Mouse (Mus musculus) urinary bladder, adult 2 months (tissue): ENCODE data around the gene 1520401A03Rik. TPM values are rescaled to one million over a fixed set of nuclear protein-coding genes. Genes with fewer than 3 reads are reported as not detected.

Experiments used
- DNase-seq: peaks from one replicate; pipeline ENCODE4 v3.0.0; 2022; ENCODE audit warnings: low spot score
- polyA plus RNA-seq: library from polyadenylated mRNA; depleted of rRNA; stranded (reverse); fragments of >200 nt; gene quantifications from 2 replicates; pipeline ENCODE4 v1.2.3, GENCODE M21; 2012

1520401A03Rik gene
- polyA plus RNA-seq, 1 experiment = 0.23 TPM

DNA sequence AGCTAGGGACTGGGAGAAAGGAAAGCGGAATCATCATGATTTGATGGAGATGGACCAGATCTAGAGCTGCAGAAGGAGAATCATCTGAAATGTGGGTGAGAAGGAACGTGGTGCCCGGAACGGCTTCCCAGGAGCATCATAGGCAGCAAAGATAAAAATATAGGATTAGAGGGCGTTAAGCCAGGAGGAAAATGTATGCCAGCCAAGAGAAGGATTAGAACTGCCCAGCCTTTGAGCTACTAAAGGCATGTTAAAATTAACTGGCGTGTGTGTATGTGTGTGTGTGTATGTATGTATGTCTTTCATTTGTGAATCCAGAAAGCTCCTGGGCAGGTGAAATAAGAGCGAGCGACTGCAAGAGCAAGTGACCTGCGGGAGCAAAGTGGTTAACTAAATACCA lies 19.3 kb downstream of the 1520401A03Rik start:
- DNase-seq = no peak

DNA sequence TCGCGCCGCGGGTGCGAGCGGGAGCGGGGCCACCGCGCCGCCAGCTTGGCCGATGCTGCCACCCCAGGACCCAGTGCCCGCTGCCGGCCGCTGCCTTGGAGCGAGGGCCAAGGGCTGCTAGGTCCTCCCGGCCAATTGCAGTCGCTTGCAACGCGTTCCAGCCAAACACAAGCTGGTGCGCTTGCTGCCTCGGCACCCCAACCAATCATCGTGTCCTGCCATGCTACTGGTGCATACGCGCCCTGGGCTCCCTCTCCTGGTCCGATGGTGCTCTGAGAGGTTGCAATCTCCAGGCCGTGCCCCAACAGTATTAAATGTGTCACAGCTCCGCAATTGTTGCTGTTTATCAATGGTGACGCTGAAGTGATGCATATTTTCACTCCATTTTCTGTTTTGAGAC lies 22.5 kb downstream of the 1520401A03Rik start:
- peak; percentile 73 for DNase-seq

DNA sequence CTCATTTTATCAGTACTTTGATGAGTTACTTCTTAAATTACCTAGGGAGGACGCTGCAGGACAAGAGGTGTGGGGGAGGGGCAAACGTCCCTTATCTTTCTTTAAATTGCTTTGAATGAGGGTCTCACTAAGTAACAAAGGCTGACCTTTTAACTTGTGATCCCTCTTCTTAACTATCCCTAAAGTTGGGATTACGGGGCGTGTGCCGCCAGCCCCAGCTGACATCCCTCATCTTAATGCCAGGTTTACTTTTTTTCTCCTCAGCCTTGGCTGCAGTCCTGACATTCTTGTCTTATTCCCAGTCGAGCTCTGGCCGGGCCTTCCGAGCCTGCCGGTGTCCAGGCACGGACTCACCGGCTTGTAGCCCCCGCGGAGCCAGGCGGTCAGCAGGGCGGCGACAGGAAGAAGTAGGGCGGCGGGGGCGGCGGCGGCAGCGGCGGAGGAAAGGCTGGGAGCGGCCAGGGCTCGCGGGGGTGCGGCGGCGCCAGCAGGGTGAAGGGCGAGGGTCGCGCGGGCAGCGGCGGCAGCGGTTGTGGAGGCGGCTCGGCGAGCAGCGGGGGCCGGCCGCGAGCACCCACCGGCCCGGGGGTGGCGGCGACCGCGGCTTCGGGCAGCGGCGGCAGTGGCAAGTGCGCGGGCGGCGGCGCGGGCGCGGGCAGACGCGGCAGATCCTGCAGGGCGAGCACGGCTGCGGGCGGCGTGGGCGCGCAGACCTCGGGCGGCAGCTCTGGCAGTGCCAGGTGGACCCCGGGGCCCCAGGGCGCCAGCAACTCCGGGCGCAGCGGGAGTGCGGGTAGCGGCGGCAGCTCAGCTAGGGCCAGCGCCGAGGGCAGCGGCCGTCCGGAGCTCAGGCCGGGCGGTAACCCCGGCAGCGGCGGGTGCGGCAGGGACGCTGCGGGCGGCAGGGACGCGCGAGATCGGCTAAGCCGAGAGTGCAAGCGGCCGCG lies 23.2 kb downstream of the 1520401A03Rik start:
- DNase-seq = peak; percentile 51

DNA sequence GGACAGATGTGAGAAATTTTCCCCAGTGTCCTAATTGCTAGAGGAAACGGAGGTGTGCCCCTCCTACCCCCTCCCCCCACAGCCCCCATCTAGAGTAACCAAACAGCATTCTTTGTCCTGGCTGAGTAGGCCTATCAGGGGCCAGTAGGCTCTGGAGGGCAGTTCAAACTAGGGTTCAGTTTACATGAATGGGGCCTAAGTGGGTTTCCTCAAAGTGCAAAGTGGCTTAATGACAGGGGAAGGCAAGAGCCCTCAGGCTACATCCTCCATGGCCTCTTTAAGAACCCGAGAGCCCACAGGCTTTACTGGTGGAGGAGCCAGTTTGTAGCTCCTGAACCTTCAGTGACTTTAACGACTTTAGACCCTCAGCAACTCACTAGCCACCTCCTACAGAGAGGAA lies 26.8 kb downstream of the 1520401A03Rik start:
- no peak for DNase-seq

DNA sequence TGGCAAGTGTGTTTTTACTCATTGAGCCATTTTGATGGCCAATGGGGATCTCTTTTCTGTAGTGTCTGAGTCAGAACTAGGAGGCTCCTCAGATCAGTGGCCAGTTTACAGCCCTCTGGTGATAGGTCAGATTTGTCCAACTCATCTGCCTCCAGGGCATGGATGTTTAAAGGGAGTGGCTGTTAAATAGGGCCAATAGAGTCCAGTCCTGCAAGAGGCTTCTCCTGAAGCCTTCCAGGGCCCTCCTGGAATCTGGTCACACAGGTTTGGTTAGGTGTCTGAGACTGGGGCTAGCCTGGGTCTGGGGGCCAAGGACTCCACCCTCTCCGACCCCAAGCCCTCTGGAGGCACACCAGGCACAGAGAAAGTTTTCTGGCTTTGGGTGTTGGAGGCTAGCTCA lies 28.1 kb downstream of the 1520401A03Rik start:
- no peak for DNase-seq

DNA sequence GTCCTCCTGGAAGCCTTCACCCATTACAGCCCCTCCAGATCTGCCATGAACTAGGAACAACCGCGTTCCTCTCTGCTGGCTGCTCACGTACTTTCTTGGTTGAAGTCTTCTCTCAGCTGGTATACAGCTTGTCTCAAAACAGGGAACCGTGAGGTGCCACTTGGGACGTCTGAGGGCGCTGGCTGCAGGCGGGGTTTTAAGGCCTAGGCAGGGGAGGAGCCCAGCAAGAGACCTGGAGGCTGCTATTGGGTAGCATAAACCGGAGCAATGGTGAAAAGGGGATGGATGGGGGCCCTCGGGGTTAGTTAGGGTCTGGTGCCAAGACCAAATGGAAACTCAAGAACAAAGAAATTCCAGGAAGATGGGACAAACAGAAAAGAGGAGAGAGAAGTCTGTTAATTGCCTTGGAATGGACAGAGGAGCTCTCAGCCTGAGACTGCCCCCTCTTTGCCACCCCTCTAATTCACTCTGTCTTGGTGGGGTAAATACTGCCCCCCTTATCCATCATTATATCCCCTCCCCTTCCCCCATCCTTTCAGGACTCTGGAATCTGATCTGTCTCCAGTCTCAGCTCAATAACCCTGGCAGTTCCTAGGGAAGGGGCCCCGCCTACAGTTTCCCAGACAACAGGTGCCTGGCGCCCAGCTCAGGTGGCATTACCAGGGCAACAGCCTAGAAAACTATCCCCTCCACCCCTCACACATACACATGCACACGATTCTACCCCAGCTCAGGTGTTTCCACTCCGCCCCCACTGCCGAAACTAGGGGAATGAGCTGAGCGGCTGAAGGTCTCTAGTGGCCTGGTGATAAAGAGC lies 38.5 kb downstream of the 1520401A03Rik start, which contains the start of gene Cldn9:
Gene Cldn9, minus strand, starts transcription at position 171 of the 817 bp plus-strand sequence.
- no peak for DNase-seq

DNA sequence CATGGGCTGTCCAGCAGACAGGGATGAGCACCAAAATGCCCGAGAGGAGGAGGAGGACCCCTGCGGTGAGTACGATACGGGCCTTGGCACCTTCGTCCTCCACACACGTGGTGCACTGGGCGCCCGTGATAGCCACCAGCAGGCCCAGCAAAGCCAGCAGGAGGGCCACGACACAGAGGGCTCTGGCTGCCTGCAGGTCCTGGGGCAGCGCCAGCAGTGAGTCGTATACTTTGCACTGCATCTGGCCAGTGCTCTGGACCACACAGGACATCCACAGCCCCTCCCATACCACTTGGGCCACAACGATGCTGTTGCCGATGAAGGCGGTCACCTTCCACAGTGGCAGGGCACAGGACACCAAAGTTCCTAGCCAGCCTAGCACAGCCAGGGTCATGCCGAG lies 39.4 kb downstream of the 1520401A03Rik start:
- DNase-seq = no peak

DNA sequence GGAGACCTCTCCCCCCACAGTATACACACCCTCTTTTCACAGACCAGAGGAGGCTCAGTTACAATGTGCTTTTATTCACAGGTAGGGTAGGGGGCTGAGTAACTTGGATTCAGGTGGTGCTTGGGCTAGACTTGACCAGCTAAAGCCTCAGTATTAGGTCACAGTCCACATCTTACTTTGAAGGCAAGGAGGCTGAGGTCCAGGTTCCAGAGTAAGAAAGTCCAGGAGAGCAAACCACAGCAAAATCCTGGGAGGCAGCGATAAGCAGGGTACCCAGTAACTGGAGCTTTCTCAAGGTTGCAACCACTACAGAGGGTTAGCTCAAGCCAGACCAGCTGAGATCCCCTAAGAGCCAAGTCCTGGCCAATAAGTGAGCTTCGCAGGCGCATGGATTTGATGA lies 40.1 kb downstream of the 1520401A03Rik start:
- no peak for DNase-seq

DNA sequence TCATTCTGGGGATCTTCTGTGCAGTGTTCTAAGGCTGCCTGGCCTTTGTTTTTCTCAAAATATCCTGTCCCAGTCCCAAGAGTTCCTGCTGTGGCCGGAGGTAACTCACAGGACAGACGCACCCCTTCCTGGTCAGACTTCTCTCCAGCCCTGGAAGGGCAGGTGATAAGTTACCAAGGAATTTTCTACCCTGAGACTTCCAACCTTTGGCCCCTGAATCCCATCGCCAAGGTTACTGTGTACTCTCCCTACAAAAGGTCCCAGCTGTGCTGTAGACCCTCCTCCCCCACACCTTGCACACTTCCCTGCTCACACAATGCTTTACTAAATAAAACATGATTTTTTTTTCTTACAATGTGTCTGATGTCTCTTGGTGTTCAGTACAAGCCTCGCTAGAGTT lies 40.5 kb downstream of the 1520401A03Rik start:
- no peak for DNase-seq

DNA sequence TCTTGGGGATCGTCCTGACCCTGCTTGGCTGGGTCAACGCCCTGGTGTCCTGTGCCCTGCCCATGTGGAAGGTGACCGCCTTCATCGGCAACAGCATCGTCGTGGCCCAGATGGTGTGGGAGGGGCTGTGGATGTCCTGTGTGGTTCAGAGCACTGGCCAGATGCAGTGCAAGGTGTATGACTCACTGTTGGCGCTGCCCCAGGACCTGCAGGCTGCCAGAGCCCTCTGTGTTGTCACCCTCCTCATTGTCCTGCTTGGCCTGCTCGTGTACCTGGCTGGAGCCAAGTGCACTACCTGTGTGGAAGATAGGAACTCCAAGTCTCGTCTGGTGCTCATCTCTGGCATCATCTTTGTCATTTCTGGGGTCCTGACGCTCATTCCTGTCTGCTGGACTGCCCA lies 41.5 kb downstream of the 1520401A03Rik start:
- no peak for DNase-seq

DNA sequence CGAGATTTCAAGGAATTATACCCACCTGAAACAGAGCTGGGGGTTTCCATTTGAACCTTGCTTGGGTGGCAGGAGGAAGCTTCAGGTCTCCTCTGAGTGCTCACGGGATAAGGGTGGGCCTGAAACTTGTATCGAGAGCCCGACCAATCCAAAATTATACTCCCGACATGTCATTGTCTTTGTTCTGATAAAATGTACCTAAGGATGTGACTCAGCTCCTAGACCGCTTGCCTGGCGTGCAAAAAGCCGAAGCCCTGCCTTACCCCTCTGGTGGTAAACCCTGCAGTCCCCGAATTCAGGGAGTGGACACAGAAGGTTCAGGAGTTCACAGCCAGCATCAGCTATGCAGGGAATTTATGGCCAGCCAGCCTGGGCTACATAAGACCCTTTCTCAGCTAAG lies 42.2 kb downstream of the 1520401A03Rik start:
- DNase-seq = no peak

DNA sequence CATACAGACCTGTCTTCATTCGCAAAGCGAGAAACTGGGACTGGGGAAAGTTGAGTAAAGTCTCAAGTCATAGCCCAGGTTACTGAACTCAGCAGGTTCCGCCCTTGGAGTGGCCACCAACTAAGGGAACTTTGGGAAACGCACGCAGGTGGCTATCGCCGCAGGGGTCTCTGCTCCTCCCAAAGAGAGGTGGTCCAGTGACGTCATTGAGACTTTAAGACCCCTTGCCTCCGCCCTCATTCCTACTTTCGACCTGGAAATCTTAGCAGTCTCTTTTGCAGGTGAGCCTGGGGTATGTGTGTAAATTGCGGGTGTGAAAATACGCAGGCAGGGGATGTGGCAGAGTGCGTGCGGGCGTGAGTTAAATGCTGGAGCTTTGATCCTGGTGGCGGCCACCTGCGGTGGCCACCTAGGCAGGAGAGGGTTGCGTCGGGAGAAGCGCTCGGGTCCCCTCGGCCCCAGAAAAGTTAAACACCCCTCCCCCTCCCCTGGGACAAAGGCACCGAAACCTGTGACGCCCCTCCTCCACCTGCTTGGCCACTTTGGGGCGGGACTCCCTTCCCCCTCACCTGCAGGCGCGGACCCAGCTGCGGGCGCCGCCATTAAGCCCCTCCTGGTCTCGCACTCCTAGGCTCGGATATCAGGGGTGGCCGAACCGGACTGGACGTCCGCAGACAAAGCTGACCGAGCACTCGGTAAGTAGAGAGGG lies 43.3 kb downstream of the 1520401A03Rik start, which contains the start of gene Cldn6:
Gene Cldn6, plus strand, starts transcription at position 123 of the 709 bp plus-strand sequence.
- no peak for DNase-seq

DNA sequence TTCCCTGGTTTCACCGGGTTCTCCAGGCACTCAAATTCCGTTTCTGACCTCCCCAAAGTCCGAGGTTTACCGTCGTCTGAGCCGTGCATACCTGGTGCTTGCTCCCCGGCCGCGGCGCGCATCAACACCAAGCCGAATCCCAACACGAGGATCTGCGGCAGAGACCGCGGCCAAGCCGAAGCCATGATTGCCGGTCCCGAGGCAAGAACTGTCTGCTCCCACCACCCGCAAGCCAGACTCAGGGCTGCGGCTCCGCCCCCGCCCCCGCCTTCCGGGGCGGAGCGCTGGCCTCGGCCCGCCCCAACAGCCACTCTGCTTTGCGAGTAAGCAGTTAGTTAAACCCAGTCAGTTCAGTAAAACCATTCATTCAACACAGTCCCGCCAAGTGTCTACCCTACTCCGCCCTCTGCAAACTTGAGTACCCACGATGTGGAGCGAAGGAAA lies 45.3 kb downstream of the 1520401A03Rik start, which contains the start of gene Tnfrsf12a:
Gene Tnfrsf12a, minus strand, starts transcription at position 233 of the 444 bp plus-strand sequence.
- DNase-seq = peak; percentile 73

DNA sequence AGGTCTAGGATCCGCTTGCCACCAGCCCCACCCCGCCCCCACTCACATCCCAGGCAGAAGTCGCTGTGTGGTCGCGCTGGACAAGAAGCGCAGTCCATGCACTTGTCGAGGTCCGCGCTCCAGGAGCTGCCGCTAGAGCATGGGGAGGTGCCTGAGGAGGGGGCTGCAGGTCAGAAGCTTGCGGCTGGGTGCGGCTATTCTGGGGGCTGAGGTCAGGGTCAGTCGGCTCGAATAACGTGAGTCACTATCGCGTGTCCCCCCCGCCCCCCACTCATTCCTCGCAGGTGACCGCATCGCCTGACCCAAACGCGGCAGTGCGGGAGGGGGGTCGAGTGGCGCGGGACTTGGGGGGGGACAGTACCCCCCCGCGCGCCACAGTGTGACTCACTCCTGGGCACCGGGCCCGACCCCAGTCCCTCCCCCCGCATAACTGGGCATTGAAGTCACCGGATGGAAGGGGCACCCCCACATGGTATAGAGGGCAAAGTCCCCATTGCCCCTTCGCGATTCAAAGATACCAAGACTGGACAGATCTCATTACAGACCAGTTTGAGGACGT lies 46.0 kb downstream of the 1520401A03Rik start:
- peak; percentile 62 for DNase-seq

DNA sequence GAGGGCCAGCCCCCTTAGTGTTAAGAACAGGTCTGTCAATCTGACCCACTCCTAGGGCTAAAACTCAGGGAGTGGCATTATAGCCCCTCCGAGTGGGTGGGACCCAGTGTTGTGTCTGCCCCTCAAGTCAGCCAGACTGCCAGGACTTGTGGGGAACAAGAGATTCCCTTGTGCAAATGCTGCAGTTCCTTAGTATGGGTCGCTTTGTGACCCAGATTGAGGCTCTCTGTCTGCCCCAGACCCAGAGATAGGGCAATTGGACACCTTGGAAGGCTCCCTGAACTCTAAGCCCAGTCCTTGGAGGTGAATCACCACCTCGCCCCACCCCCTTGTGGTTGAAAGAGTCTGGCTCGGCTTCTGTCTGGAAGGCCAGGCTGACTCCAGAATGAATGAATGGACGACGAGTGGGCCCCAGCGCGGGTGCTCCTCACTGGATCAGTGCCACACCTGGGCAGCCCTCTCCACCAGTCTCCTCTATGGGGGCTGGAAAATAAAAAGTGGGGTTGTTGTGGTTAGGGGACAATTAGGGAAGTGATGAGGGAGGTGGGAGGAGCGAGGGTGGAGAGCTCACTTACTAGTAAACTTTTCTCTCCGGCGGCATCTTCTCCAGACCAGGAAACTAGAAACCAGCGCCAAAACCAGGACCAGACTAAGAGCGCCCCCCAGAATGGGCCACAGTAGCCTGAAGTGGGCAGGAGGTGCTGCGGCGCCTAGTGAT lies 46.9 kb downstream of the 1520401A03Rik start:
- DNase-seq = peak; percentile 58

DNA sequence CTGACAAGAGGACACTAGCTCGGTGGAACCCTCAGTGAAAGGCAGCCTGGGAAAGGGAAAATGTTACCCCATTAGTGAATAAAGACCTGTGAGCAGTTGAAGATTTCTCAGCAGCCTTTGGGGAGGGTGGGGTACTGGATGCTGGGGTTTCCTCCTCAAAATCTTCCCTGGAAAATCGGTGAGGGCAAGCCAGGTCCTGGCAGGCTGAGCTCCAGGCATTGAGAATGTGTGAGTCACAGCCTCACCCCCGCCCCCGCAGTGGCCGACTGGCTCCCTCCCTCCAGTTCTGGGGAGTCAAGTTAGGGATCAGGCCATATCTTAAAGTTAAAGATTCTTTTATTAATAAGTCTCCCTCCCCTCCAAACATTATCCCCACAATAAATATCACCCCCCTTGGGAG lies 47.5 kb downstream of the 1520401A03Rik start:
- DNase-seq = peak; percentile 59

DNA sequence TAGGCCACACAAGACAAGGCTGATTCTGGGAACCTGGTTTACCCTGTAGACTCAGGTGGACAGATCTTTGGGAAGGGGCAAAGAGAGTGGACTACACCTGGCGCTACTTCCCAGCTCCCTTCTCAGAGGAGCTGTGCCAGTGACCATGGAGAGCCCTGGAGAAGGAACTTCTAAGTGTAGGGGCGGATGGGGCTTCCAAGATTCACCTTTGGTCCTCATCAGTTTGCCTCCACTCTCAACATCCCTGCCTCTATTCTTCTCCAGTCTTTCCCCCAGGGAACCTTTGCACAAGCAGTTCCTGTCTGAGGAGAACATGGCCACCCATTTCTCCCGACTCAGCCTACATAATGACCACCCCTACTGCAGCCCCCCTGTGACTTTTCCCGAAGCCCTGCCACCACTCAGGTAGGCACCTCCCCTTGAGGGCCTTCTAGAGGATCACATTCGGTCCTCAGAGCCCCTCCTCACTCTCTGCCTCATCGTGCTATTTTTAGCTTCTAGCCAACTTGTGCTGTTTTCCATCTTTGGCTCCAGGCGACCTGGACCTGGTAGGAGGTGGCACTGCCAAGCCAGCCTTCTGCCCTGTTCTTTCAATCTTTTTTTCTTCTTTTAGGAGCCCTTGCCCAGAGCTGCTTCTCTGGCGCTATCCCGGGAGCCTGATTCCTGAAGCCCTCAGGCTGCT lies 48.2 kb downstream of the 1520401A03Rik start:
- DNase-seq = no peak

DNA sequence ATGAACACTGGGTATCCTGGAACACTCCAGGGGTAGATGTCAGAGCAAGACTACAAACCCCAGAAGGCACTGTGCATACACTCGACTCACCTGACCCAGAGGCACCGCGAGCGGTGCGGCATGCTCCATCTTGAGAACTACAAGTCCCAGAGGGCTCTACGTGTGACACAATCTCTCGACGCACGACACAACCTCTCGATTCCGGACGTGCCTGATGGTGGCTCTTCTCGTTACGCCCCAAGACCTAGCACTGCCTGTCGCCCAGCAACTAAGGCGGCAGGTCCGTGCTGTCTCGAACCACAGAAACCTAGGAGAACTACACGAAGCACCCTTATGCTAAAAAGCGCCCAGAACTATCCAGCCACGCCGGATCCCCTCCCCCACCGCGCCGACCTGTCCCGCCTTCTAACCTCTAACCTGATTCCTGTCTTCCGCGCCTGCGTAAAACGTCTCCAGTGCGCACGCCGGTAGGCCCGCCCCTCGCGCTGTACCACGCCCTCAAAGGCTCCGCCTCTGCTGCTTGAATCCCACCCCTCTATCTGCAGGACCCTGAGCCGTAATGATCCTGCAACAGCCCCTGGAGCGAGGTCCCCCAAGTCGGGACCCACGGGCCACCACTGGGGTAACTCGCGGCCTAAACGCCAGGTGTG lies 49.0 kb downstream of the 1520401A03Rik start, which contains the start of the genes Hcfc1r1 and Thoc6:
Gene Hcfc1r1, plus strand, starts transcription at position 173 of the 650 bp plus-strand sequence.
Gene Thoc6, minus strand, starts transcription at position 459 of the 650 bp plus-strand sequence.
- DNase-seq = peak; percentile 92

DNA sequence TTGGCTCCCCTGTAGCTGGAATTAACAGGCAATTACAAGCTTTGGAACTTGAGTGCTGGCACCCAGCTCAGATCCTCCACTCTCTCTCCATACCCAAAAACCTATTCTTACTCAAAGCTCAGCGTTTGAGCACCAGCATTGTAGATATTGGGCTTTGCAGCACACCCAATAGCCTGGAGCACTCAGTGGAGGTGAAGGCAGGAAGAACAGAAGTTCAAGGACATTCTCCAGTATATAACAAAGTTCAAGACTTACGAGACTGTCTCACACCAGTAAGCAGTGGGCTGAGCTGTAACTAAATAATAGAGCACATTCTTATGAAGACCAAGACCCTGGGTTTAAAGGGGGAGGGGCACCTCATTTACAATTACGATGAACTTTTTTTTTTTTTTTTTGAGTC lies 49.8 kb downstream of the 1520401A03Rik start:
- DNase-seq = no peak
